Mouse (Mus musculus): Measurements from ENCODE around the gene Hdac4.

- no peak for TF ChIP-seq POLR2A (IDR thresholded peaks at IDR 0.05; ENCODE audit: borderline replicate concordance, low read depth, low read length)
- TF ChIP-seq CTCF (IDR thresholded peaks at IDR 0.05; ENCODE audit: low read depth, low read length) = no peak
These were observed 21.2 kb upstream of the Hdac4 start for GRCm38 (mm10) chr1:92216710-92217109.

Measured in bone marrow macrophage, adult 2 months (primary cell).